Mouse (Mus musculus) c-Kit-positive CD71-negative TER-119-negative erythroid progenitor cells, embryonic 14.5 days (primary cell): ENCODE measurements around the gene Manba.

Experiments
- DNase-seq: peaks from one replicate; pipeline ENCODE4 v3.0.0-alpha.2; 2013; ENCODE audit warnings: low read depth

Manba gene

DNA sequence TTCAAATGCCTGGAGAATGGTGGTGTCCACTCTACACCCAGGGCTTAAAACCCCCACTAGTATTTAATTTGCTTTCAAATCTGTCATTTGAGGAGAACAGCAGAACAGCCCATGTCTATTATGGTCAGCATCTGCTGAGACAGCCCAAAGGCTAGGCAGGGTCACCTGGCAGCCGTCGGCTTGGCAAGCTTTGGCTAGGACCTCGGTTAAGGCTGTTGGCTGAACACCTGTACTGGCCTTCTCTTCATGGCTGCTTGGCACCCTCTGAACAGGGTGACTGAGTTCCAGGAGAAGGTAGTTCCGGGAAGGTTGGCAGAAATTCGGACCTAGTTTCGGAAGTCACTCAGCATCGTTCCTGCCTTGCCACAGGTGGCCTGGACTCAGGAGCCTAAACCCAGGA lies 96.8 kb downstream of the Manba start:
- DNase-seq, result no peak

DNA sequence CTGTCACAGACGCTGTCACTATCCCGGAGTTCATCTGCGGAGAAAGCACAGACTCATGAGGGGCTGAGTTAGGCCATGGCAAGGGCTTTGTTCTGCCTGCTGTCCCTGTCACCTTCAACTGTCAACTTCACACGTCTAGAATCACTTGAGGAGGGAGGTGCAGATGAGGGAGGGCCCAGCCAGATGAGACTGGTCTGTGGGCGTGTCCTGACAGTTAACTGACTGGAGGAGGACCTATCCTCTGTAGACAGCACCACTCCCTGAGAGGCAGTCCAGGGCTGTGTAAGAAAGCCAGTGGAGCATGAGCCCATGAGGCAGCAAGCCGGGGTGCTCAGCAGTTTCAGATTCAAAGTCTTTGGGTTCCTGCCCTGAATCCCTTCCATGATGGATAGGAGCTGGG lies 100.1 kb downstream of the Manba start:
- DNase-seq, result no peak

DNA sequence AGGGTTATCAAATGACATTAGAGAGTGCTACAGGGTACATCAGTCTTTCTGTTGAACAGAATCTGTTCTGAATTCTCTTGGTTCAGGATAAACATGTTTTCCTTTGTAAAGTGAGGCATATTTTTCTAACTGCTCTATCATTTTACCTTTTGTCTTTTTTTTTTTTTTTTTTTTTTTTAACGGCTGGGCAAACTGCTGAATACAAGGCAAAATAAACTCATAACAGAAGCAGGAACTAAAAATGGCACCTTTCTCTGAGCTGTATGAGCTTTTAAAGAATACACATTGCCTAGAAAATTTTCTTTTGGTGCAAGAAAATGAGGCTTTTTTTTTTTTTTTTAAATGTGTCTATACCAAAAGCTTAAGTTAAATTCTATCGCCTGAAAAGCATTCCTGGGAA lies 100.6 kb downstream of the Manba start:
- no peak for DNase-seq

DNA sequence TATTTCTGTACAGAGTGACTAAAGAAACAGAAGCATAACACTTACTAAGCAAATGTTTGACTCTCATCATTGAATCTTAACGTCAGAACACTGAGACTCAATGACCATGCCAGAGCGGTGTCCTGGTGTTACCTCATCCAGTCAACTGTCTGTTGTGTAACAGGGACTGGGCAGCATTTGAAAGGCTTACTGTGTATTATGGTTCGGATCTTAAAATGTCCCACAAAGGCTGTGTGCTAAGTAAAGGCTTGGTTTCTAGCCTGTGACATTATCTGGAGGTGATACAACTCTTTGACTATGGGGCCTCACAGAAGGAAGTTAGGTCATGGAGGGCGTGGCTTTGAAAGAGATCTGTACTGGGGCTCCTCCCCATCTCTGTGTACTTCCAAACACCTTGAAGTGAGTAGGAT lies 101.1 kb downstream of the Manba start:
- no peak for DNase-seq

DNA sequence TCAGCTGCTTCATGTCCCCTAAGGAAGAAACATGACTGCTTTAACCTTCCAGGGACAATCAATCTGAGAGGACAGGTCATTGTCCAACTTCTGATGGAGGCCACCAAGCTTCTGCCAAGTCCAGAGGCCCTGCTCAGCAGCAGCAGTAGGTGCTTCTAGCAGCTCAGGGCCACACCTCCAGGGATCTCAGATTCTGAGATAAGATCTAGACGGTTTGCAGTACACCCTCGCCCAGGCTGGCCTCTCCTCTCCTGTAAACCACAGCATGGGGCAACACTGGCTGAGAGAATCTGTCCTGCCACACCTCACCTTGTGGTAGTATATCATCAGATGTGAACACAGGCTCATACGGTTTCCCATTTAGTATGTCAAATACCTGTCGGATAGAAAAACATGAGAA lies 105.1 kb downstream of the Manba start:
- no peak for DNase-seq

DNA sequence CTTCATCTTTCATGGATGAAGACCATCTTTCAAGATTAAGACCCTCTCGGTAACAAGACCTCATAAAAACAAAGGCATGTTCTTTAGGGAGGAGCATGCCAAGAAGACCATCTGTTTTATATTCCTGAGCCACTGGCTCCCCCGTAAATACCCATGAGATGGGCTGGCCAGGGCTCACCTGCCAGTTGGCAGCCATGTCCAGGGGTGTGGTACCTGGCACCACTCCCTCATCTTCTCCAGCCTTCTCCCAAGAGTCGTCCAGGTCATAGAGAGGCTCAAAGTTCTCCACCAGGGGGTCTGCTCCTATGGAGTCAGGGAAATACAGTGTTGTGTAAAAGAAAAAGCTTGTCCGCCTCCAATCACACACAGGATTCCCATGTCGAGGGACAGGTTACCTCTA lies 106.0 kb downstream of the Manba start:
- no peak for DNase-seq

DNA sequence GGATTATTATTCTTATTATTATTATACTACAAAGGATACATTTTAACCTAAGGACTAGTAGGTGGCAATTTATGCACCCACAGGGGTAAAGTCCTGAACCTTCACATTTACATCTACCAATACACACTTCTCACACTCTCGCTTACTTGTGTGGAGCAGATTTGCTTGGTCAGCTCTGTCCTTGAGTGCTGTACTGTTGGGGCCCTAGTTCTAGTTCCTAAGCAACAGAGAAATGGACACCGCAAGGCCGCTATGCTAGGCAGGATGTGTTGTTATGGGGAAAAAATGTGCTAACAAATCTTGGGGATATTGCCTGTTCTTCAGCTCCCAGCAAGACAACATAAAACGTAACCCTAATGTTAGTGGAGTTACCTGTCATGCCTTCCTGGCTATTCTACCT lies 106.6 kb downstream of the Manba start:
- no peak for DNase-seq

DNA sequence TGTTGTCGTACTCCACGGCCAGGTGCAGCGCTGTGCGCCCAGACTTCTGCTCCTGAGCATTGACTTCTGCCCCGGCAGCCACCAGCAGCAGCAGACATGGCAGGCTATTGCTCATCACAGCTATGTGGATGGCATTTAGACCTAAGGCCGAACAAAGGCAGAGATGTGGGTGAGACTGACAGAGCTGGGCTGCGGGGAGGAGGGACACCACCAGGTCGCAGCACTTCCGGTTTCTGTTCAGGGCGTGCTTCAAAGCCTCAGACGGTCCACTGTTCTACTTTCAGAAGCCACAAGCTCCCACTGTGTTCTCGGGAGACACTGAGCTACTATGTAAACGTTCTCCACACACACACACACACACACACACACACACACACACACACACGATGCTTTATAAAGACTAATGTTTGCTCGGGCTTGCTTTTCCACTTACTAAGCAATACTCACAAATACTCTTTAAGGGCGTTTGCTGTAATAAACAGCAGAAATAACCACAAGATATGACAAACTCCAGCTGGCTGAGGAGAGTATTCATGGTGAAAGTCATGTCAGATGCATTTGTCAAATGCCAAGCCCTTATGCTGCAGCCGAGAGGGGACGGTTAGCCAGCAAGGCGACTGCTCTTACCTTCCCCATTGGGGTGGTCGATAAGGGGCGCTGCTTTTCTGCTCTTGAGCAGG lies 109.0 kb downstream of the Manba start:
- DNase-seq, result no peak

DNA sequence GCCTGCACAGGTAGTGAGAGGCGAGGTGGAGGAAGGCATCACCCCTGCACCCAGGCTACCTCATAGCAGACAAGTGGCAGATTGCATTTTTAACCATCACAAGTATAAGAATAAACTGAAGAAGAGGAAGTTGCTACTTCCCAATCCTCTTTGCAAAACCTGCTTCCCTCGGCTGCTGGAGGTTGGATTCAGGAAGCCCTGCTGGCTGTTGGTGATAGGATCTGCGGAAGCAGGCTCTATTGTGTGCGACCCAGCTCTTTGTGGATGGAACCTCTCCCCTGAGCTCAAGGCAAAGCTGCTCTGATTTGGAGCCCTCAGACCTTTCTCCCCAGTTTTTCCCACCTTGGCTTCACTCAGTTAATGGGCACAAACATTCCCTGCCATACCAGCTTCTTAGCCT lies 111.6 kb downstream of the Manba start:
- DNase-seq, result no peak

DNA sequence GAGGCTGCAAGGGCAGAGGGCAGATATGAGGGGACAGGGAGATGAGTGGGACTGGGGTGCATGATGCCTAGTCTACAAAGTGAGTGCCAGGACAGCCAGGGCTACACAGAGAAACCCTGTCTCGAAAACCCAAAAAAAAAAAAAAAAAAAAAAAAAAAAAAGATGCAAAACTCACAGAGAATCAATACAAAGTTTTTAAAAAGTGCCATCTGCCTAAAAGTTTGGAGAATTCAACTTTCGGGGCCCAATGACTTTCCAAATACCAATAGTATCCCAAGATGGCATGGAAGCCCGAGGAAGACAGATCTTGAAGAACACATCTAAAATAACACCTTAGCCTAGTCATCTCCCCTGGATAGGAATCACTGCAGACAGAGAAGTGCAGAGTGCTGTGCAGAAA lies 112.9 kb downstream of the Manba start:
- DNase-seq, result no peak

DNA sequence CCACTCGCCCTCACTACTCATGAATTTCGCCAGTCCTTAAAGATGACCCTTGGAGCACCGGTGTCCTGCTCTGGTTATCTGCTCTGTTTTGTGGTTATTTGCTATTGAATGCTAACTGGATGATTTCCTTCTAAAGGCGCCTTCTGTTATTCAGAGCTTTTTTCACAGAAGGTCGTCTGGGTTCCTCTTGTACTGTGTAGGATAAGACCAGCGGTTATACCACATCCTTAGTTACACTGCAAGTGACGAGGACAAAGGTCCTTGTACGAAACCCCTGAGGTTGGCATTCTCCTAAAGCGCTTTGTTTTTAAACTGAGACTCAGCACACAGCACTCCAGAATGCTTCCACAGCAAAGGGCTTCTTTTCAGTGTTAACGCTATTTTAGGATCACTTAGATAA lies 117.3 kb downstream of the Manba start:
- no peak for DNase-seq

DNA sequence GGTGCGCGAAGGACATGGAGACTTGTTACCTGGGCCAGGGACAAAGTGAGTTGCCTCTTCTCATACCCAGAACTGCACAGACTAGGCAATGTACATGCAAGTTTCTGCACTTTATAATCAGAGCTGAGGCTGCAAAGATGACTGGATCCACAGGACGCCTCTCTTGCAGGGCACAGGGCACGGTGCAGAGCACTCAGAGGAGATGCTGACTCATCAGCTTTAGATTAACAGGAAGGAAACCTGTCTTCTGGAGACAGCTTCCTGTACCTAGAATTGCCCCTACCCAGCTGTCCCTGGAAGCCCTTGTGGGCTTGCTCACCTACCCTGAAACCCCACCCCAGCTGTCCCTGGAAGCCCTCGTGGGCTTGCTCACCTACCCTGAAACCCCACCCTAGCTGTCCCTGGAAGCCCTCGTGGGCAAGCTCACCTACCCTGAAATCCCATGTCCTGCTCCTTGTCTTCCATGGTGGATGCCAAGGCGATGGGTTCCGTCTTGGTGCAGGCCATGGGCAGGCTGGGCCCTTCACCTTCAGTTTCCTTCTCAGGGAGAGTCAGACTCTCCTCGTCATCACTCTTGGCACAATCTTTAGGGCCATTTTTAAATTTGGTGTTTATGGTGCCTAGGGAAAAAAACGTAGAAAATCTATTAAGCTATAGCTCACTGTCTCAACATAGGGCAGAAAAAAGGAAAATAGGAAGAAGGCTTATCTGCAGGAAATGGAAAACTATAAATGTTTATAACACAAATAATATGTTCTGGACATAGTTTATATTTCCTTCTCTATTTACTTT lies 119.4 kb downstream of the Manba start:
- no peak for DNase-seq

DNA sequence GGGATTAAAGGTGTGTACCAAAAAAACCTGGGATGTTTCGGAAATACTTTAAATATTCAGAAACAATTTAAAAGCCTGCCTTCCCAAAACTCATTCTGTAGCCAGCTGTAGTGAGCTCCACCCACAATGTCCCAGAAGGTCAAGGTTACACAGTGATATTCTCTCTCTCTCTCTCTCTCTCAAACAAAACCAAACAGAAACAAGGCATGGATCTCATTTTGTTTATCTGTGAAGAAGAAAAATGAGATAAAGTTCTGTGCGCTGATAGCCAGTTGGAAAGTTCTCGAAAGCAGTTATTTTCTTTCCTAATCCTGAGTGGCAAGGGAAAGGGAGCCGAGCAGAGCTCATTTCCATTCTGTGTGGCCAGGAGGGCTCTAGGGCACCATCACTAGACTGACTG lies 120.1 kb downstream of the Manba start:
- no peak for DNase-seq

DNA sequence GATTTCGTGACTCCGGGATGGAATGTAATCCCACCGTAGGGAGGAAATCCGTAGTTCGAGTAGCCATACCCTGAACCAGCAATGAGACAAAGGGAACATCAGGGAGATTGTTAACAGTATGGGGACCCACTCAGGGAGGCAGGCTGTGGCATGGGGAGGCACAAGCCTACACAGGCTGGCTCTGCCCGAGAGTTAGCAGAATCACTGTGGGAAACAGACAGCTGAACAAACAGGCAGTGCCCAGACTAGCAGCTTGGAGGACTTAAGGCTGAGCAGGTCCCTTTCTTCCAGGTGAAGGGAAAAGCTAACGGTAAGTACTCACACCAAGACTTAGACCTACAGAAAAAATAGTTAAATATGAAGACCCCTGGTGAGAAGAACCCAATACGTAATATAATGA lies 121.2 kb downstream of the Manba start:
- no peak for DNase-seq

DNA sequence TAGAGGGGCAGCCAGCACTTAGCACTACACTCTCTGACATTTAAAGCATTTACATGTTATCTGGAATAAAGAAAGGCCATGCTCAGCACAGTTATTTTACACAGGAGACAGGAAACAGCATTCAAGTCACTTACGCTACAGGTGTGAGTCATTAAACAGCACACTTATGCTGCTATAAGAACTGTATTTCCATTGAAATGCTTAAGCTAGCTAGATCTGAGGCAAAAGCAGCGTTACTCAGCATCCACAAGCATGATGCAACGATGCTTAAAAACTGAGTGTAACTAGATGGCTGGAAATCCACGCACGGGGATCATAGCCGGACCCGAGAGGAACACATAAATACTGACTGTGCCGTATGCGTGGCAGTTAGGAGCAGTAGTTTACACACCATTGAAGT lies 121.6 kb downstream of the Manba start:
- DNase-seq, result no peak

DNA sequence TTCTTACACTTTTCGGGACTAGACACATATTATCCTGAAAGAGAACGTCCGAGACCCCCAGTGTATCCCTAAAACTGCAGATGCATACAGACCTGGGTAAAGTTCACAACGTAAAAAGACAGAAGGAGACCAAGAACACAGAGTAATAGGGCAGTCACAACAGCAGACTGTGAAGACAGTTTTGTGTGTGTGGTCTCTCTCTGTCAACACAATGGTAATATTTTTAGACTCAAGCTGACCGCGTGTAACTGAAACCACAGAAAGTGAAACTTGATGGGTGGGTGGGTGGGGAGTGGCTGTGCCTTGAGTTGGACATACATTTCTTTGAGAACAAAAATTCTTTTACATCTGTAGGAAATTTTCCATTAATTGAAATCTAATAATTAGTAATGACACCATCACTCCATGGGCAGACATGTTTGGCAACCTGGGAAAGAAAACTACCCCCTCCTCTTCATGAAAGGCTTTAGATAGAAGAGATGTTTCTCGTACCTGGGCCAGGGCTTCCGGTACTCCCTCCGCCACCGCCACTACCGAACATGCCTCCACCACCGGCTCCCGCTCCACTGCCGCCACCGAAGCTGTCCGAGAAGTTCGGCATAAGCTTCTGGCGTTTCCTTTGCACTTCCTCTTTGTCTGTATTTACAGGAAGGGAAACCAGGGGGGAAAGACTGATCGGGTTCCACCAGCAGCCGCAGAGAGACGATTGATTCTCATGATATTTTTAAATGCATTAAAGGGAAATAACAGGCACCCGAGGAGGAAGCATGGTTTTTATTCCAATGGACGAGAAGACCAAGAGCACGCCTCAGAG lies 122.5 kb downstream of the Manba start:
- DNase-seq, result no peak

DNA sequence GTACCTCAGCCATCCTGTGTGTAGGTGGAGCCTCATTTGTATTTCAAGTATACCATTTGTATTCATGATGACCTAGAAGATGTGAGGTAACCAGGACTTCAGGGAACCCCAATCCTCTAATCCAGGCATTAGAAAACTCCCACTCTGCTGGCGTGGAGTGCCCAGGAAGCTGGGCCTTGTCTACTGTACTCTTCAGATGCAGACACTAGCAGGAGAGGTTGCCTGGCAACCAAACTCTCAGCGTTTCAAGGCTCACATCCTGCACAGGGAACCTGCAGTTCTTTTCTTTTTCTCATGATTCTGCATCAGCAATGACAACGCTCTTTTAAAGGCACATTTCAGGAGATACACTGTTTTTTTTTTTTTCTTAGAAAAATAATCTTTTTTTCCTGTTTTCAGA lies 124.8 kb downstream of the Manba start:
- DNase-seq, result no peak

DNA sequence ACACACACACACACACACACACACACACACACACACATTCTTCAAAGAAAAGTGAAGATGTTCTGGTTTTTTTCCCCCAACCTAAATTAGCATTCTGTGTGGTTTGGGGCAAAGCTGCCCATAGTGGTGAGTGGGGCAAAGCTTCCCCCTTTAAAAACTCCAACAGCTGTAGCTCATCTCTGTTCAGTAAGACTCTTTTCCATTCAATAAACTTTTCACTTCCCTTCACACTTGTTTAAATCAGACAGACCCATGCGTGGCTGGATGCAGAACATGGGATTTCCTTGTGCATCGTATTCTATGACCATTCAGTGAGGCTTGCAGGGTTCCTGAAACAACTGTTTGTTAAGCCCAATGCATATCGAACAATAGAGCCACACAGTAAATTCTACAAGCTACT lies 129.0 kb downstream of the Manba start:
- no peak for DNase-seq

DNA sequence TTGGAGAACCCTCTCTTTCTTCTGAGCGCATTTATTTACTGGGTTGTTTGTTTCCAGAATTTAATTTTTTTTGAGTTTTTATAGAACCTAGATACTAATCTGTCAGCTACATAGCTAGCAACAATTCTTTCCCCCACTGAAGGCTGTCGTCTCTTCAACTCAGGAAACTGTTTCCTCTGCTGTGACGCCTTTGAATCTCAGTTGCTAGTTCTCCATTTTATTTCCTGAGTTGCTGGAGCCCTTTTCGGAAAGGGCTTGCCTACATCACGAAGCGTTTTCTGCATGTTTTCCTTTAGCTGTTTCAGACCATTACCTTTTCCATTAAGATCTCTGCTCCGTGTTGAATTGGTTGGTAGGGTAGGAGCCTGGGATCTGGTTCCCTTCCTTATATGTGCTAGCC lies 131.3 kb downstream of the Manba start:
- DNase-seq, result no peak
